Mouse (Mus musculus): ENCODE measurements around the gene Eif3b. TPM values are rescaled to one million over a fixed set of nuclear protein-coding genes. Genes with fewer than 3 reads are reported as not detected.

The Eif3b gene
- polyA plus RNA-seq, 1 experiment from 2014 or later: 93.6 TPM

Small RNA genes lying within 50 kb of the gene (microRNA-seq; reads per million reads assigned to microRNA genes)
- gene Mir7038: not detected

Other genes starting within 250 kb of the Eif3b start
- gene Mad1l1, start 97.8 kb upstream of the Eif3b start, polyA plus RNA-seq (2014; fragmentation: Nextera tagmentation; extraction: Ambion mirVana): 28.3 and 28.8 TPM in 2 replicates
- 19.2 and 26.5 TPM in 2 replicates for gene Nudt1, start 97.7 kb upstream of the Eif3b start, polyA plus RNA-seq (2014; fragmentation: Nextera tagmentation; extraction: Ambion mirVana)
- gene Mrm2, start 87.4 kb upstream of the Eif3b start, polyA plus RNA-seq (2014; fragmentation: Nextera tagmentation; extraction: Ambion mirVana): 21.3 and 24.3 TPM in 2 replicates
- 14.2 and 15.9 TPM in 2 replicates for gene Snx8, start 30.1 kb upstream of the Eif3b start, polyA plus RNA-seq (2014; fragmentation: Nextera tagmentation; extraction: Ambion mirVana)
- not detected in 2 replicates for gene Gm4869, start 26.3 kb downstream of the Eif3b start, polyA plus RNA-seq (2014; fragmentation: Nextera tagmentation; extraction: Ambion mirVana)
- 22.9 and 23.4 TPM in 2 replicates for gene Chst12, start 86.2 kb downstream of the Eif3b start, polyA plus RNA-seq (2014; fragmentation: Nextera tagmentation; extraction: Ambion mirVana)
- 0.61 TPM in 1 of 2 replicates, not detected in the other for gene Grifin, start 145.7 kb downstream of the Eif3b start, polyA plus RNA-seq (2014; fragmentation: Nextera tagmentation; extraction: Ambion mirVana)
- gene Lfng, start 188.0 kb downstream of the Eif3b start, polyA plus RNA-seq (2014; fragmentation: Nextera tagmentation; extraction: Ambion mirVana): 25.7 and 30.1 TPM in 2 replicates
- 95.0 and 98.9 TPM in 2 replicates for gene Ttyh3, start 229.7 kb downstream of the Eif3b start, polyA plus RNA-seq (2014; fragmentation: Nextera tagmentation; extraction: Ambion mirVana)